Mouse (Mus musculus) cortical plate, adult 2 months (tissue): ENCODE measurements at regions not wholly inside any gene's neighbourhood (a gene's known extent, or its start where the extent isn't known, plus 50 kb on each side); places are given as distances from the start of the nearest gene placed in this dataset.

ENCODE experiments used
- CTCF ChIP-seq: fragments of 200-500 bp; IDR thresholded peaks from 2 replicates; pipeline ENCODE4 v1.5.1; 2011; ENCODE audit warnings: mild to moderate bottlenecking, control low read depth, low read length; ENCODE audit not compliant: insufficient read depth; ENCODE audit errors: extremely low read depth
- POLR2A ChIP-seq: fragments of 200-500 bp; IDR thresholded peaks from 2 replicates; pipeline ENCODE4 v1.6.1; 2011; ENCODE audit warnings: mild to moderate bottlenecking, low read length, control low read depth; ENCODE audit not compliant: insufficient read depth; ENCODE audit errors: extremely low read depth

DNA sequence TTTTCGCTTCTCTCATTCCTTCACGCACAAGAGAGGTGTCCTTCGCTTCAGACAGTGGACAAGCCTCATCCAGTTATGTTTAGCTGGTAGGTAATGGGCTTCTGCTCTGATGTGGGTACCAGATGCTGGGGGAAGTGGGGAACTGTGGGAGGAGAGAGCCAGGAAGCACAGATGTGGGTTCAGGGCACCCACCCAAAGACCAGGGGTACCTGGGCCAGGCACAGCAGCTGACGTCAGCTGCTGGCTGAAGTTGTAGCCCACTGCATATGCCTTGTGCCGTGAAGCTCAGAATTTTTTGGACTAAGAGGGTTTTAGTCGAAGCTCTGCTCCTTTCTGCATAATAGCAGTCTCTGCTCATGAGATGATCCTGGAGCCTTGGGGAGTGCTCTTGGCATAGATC, 56.5 kb upstream of the Adamts2 start:
- TF ChIP-seq POLR2A (no peak), CTCF (no peak)
